Comparison of ENCODE assay signal across 9 mouse cellular contexts in the genomic region with DNA sequence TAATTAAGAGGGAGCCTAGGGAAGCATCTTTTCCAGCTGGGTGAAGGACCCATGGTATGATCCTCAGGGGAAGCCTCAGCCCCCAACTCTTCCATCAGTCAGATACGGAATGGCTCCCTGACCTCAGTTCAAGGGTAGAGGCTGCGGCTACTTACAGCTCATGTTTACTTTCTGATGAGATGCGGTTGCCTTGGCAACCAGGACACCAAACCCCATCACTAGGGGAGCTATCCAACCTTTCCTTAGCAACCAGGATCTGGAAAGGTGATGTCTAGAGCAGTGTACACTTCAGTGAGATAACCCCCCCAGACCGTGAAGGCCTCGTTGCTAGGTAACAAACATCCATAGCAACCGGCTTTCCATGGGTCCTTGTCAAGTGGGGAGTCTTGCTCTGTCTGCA. TPM values are rescaled to one million over a fixed set of nuclear protein-coding genes. Genes with fewer than 3 reads are reported as not detected.
DNase-seq lines count a peak whose midpoint lies in the region; ATAC-seq lines count a peak whose summit lies in the region.
"Had no signal": no experiment of that assay in that cellular context is flagged by ENCODE, and none has a peak within 500 bp of the region (broad histone marks: within the 10 kb centered on the region; RNA-seq: fewer than 3 reads in every experiment).

No protein-coding gene starts in this region.

- no peak for ATAC-seq in forebrain, embryonic 12.5 days (ENCODE audit: low FRiP score)
- no peak for ATAC-seq in forebrain, embryonic 11.5 days (replicated peaks; ENCODE audit: low FRiP score)
- no peak for ATAC-seq in intestine, embryonic 15.5 days
- no peak for ATAC-seq in neural tube, embryonic 15.5 days (ENCODE audit: low FRiP score)
- ATAC-seq: Patski had no signal

- H3K4me2 ChIP-seq in forebrain, embryonic 12.5 days: no peak overlapping the region
- no peak overlapping the region for H3K4me2 ChIP-seq in forebrain, embryonic 11.5 days (ENCODE audit: low read depth, low read length, severe bottlenecking)
- H3K4me2 ChIP-seq in intestine, embryonic 15.5 days (replicated peaks): peak overlapping the region; percentile 99; the same call in 1 of the 2 replicates
- H3K4me2 ChIP-seq in neural tube, embryonic 15.5 days: peak overlapping the region; percentile 91

- 51% methylated on average over 6 of the region's 6 CpGs for WGBS in forebrain, embryonic 12.5 days
- WGBS in forebrain, embryonic 11.5 days: 49% methylated on average over 6 of the region's 6 CpGs
- WGBS in intestine, embryonic 15.5 days: 41% methylated on average over 6 of the region's 6 CpGs
- WGBS in neural tube, embryonic 15.5 days: 27% methylated on average over 6 of the region's 6 CpGs

- no peak for DNase-seq in forebrain, embryonic 11.5 days (ENCODE audit: low spot score)
- peak; percentile 53 for DNase-seq in right cerebral cortex, postnatal 25 days
- DNase-seq in right cerebral cortex, postnatal 36 days (ENCODE audit: low spot score in 2 of 2): no peak
- DNase-seq in gastrocnemius, postnatal 4 days (ENCODE audit: low spot score in 2 of 2): no peak
- DNase-seq in gastrocnemius, postnatal 14 days: no peak

- H3K9me3 ChIP-seq in forebrain, embryonic 12.5 days: no peaks in the 10 kb centered on the region
- no peaks in the 10 kb centered on the region for H3K9me3 ChIP-seq in forebrain, embryonic 11.5 days (ENCODE audit: control insufficient read depth, low read length)
- H3K9me3 ChIP-seq in intestine, embryonic 15.5 days: no peaks in the 10 kb centered on the region
- no peaks in the 10 kb centered on the region for H3K9me3 ChIP-seq in neural tube, embryonic 15.5 days (replicated peaks)

- H3K4me3 ChIP-seq in forebrain, embryonic 12.5 days (replicated peaks): no peak overlapping the region
- H3K4me3 ChIP-seq in forebrain, embryonic 11.5 days (ENCODE audit: low read depth, low read length): no peak overlapping the region
- no peak overlapping the region for H3K4me3 ChIP-seq in intestine, embryonic 15.5 days (replicated peaks)
- no peak overlapping the region for H3K4me3 ChIP-seq in neural tube, embryonic 15.5 days (replicated peaks)

- peak overlapping the region; percentile 70; the same call in 1 of the 2 replicates for H3K27ac ChIP-seq in forebrain, embryonic 12.5 days
- no peak overlapping the region for H3K27ac ChIP-seq in forebrain, embryonic 11.5 days (ENCODE audit: low read depth, low read length)
- 0 out of 2 replicates have a peak overlapping the region, but pooled peaks have one; percentile 83 for H3K27ac ChIP-seq in intestine, embryonic 15.5 days
- H3K27ac ChIP-seq in neural tube, embryonic 15.5 days (replicated peaks): peak overlapping the region; percentile 14; the same call in 1 of the 2 replicates

- intact Hi-C loops in gastrocnemius, postnatal 14 days (cut with DNase I; ENCODE audit: low total_unique reads): no loop called here

- H3K36me3 ChIP-seq in forebrain, embryonic 12.5 days (replicated peaks): peaks cover 42% of the 10 kb centered on the region
- H3K36me3 ChIP-seq in forebrain, embryonic 11.5 days (ENCODE audit: control insufficient read depth, insufficient read depth, low read length): peaks cover 18% of the 10 kb centered on the region; the same call in 1 of the 2 replicates
- peaks cover 25% of the 10 kb centered on the region for H3K36me3 ChIP-seq in intestine, embryonic 15.5 days
- peaks cover 40% of the 10 kb centered on the region for H3K36me3 ChIP-seq in neural tube, embryonic 15.5 days

- no peaks in the 10 kb centered on the region for H3K27me3 ChIP-seq in forebrain, embryonic 12.5 days
- H3K27me3 ChIP-seq in forebrain, embryonic 11.5 days (ENCODE audit: control insufficient read depth, insufficient read depth, low read length): no peaks in the 10 kb centered on the region
- no peaks in the 10 kb centered on the region for H3K27me3 ChIP-seq in intestine, embryonic 15.5 days (replicated peaks)
- no peaks in the 10 kb centered on the region for H3K27me3 ChIP-seq in neural tube, embryonic 15.5 days (replicated peaks)
- H3K27me3 ChIP-seq: Patski had no signal

- peaks cover 57% of the 10 kb centered on the region for H3K4me1 ChIP-seq in forebrain, embryonic 12.5 days
- peaks cover 24% of the 10 kb centered on the region for H3K4me1 ChIP-seq in forebrain, embryonic 11.5 days (replicated peaks; ENCODE audit: control insufficient read depth, insufficient read depth, low read length)
- peaks cover 66% of the 10 kb centered on the region for H3K4me1 ChIP-seq in intestine, embryonic 15.5 days (replicated peaks)
- H3K4me1 ChIP-seq in neural tube, embryonic 15.5 days: peaks cover 68% of the 10 kb centered on the region

- H3K9ac ChIP-seq in forebrain, embryonic 12.5 days: no peak overlapping the region
- H3K9ac ChIP-seq in forebrain, embryonic 11.5 days (ENCODE audit: low read length): no peak overlapping the region
- no peak overlapping the region for H3K9ac ChIP-seq in intestine, embryonic 15.5 days
- H3K9ac ChIP-seq in neural tube, embryonic 15.5 days (replicated peaks): no peak overlapping the region

RNA-seq across cellular contexts. Expression of a gene that starts 4.1 kb away (rescaled TPM):
- polyA plus RNA-seq in forebrain, embryonic 12.5 days (2016; fragmentation: Nextera tagmentation; extraction: Ambion mirVana): 3.8 and 3.9 TPM in 2 replicates
- 2.9 and 3.3 TPM in 2 replicates for polyA plus RNA-seq in forebrain, embryonic 11.5 days (2014; fragmentation: Nextera tagmentation; extraction: Ambion mirVana)
- 3.1 and 3.4 TPM in 2 replicates for polyA plus RNA-seq in intestine, embryonic 15.5 days (2015; fragmentation: Nextera tagmentation; extraction: Ambion mirVana)
- 3.3 and 3.9 TPM in 2 replicates for polyA plus RNA-seq in neural tube, embryonic 15.5 days (2015; fragmentation: Nextera tagmentation; extraction: Ambion mirVana)
- total RNA-seq in gastrocnemius, postnatal 4 days (2021): 10 to 100 TPM; 22.1 to 26.9 TPM
- 10 to 100 TPM; 20.6 to 32.8 TPM for total RNA-seq in gastrocnemius, postnatal 14 days (2021)

RNA-seq across cellular contexts. Expression of a gene that starts 6.2 kb away (rescaled TPM):
- polyA plus RNA-seq in forebrain, embryonic 12.5 days (2016; fragmentation: Nextera tagmentation; extraction: Ambion mirVana): 707 and 745 TPM in 2 replicates
- polyA plus RNA-seq in forebrain, embryonic 11.5 days (2014; fragmentation: Nextera tagmentation; extraction: Ambion mirVana): 936 and 958 TPM in 2 replicates
- 1,110 and 1,134 TPM in 2 replicates for polyA plus RNA-seq in intestine, embryonic 15.5 days (2015; fragmentation: Nextera tagmentation; extraction: Ambion mirVana)
- polyA plus RNA-seq in neural tube, embryonic 15.5 days (2015; fragmentation: Nextera tagmentation; extraction: Ambion mirVana): 573 and 682 TPM in 2 replicates
- total RNA-seq in gastrocnemius, postnatal 4 days (2021): 1,000 to 10,000 TPM in 1 of 2 experiments, 100 to 1,000 TPM in 1; 1,000 to 1,132 TPM
- total RNA-seq in gastrocnemius, postnatal 14 days (2021): 100 to 1,000 TPM; 607 to 662 TPM

RNA-seq across cellular contexts. Expression of a gene that starts 8.8 kb away (rescaled TPM):
- polyA plus RNA-seq in forebrain, embryonic 12.5 days (2016; fragmentation: Nextera tagmentation; extraction: Ambion mirVana): 26.5 and 30.1 TPM in 2 replicates
- 27.0 and 27.9 TPM in 2 replicates for polyA plus RNA-seq in forebrain, embryonic 11.5 days (2014; fragmentation: Nextera tagmentation; extraction: Ambion mirVana)
- polyA plus RNA-seq in intestine, embryonic 15.5 days (2015; fragmentation: Nextera tagmentation; extraction: Ambion mirVana): 38.1 and 41.6 TPM in 2 replicates
- 23.0 and 25.7 TPM in 2 replicates for polyA plus RNA-seq in neural tube, embryonic 15.5 days (2015; fragmentation: Nextera tagmentation; extraction: Ambion mirVana)
- 10 to 100 TPM; 17.4 to 17.9 TPM for total RNA-seq in gastrocnemius, postnatal 4 days (2021)
- total RNA-seq in gastrocnemius, postnatal 14 days (2021): 10 to 100 TPM; 12.0 to 13.2 TPM

RNA-seq across cellular contexts. Expression of a gene that starts 9.4 kb away (rescaled TPM):
- 10.2 and 11.0 TPM in 2 replicates for polyA plus RNA-seq in forebrain, embryonic 12.5 days (2016; fragmentation: Nextera tagmentation; extraction: Ambion mirVana)
- 3.6 and 4.1 TPM in 2 replicates for polyA plus RNA-seq in forebrain, embryonic 11.5 days (2014; fragmentation: Nextera tagmentation; extraction: Ambion mirVana)
- polyA plus RNA-seq in intestine, embryonic 15.5 days (2015; fragmentation: Nextera tagmentation; extraction: Ambion mirVana): 5.5 and 6.4 TPM in 2 replicates
- polyA plus RNA-seq in neural tube, embryonic 15.5 days (2015; fragmentation: Nextera tagmentation; extraction: Ambion mirVana): 57.0 and 71.4 TPM in 2 replicates
- 1 to 10 TPM; 4.6 to 4.9 TPM for total RNA-seq in gastrocnemius, postnatal 4 days (2021)
- 1 to 10 TPM; 4.5 to 4.6 TPM for total RNA-seq in gastrocnemius, postnatal 14 days (2021)

RNA-seq across cellular contexts. Expression of a gene that starts 12.0 kb away (rescaled TPM):
- 1.1 and 1.5 TPM in 2 replicates for polyA plus RNA-seq in forebrain, embryonic 12.5 days (2016; fragmentation: Nextera tagmentation; extraction: Ambion mirVana)
- polyA plus RNA-seq in forebrain, embryonic 11.5 days (2014; fragmentation: Nextera tagmentation; extraction: Ambion mirVana): 0.80 and 1.2 TPM in 2 replicates
- 19.7 and 22.4 TPM in 2 replicates for polyA plus RNA-seq in intestine, embryonic 15.5 days (2015; fragmentation: Nextera tagmentation; extraction: Ambion mirVana)
- polyA plus RNA-seq in neural tube, embryonic 15.5 days (2015; fragmentation: Nextera tagmentation; extraction: Ambion mirVana): 0.50 and 1.5 TPM in 2 replicates
- total RNA-seq in gastrocnemius, postnatal 4 days (2021): under 1 TPM; 0.34 to 0.52 TPM
- total RNA-seq in gastrocnemius, postnatal 14 days (2021): under 1 TPM; 0.16 TPM

Comparison
In these comparisons a context has a peak if more than half of its experiments do, and no peak if none do; other contexts are left out.
1. H3K4me2 ChIP-seq: peak in intestine, embryonic 15.5 days (single experiment) and neural tube, embryonic 15.5 days (single experiment); none in forebrain, embryonic 12.5 days (single experiment) and forebrain, embryonic 11.5 days (single experiment).